Mouse (Mus musculus) heart, embryonic 10.5 days (tissue): ENCODE data around the gene Coro7. TPM values are rescaled to one million over a fixed set of nuclear protein-coding genes. Genes with fewer than 3 reads are reported as not detected.

ENCODE experiments used
- polyA plus RNA-seq: library from polyadenylated mRNA; unstranded; fragments of >200 nt; fragmentation: Nextera tagmentation; extraction: Ambion mirVana; gene quantifications from 2 replicates; pipeline ENCODE4 v1.2.1, GENCODE M21; 2016

Gene Coro7
- polyA plus RNA-seq, 1 experiment from 2014 or later, result 22.7 TPM

Other genes starting within 250 kb of the Coro7 start
- gene Srl, start 138.0 kb downstream of the Coro7 start, polyA plus RNA-seq, result 87.3 and 201 TPM in 2 replicates
- gene Tfap4, start 119.9 kb downstream of the Coro7 start, polyA plus RNA-seq, result 9.5 and 17.5 TPM in 2 replicates
- gene Glis2, start 85.1 kb downstream of the Coro7 start, polyA plus RNA-seq, result 13.9 and 20.7 TPM in 2 replicates
- gene Pam16, start 54.8 kb downstream of the Coro7 start, polyA plus RNA-seq, result 116 and 130 TPM in 2 replicates
- 13.7 and 16.9 TPM in 2 replicates for gene Vasn, start 39.8 kb downstream of the Coro7 start, polyA plus RNA-seq
- gene Dnaja3, start 39.8 kb downstream of the Coro7 start, polyA plus RNA-seq, result 78.3 and 85.5 TPM in 2 replicates
- 63.3 and 97.6 TPM in 2 replicates for gene Nmral1, start 39.6 kb upstream of the Coro7 start, polyA plus RNA-seq
- 101 and 104 TPM in 2 replicates for gene Hmox2, start 46.6 kb upstream of the Coro7 start, polyA plus RNA-seq
- gene Cdip1, start 110.5 kb upstream of the Coro7 start, polyA plus RNA-seq, result 121 and 152 TPM in 2 replicates
- 0.44 and 0.59 TPM in 2 replicates for gene 4930562C15Rik, start 155.6 kb upstream of the Coro7 start, polyA plus RNA-seq
- gene Ubald1, start 200.5 kb upstream of the Coro7 start, polyA plus RNA-seq, result 29.8 and 31.4 TPM in 2 replicates
- gene Mgrn1, start 206.5 kb upstream of the Coro7 start, polyA plus RNA-seq, result 96.2 and 131 TPM in 2 replicates